Mouse (Mus musculus) thymus, postnatal 0 days (tissue): ENCODE measurements around the gene Sept1. TPM values are rescaled to one million over a fixed set of nuclear protein-coding genes. Genes with fewer than 3 reads are reported as not detected.
A peak's percentile ranks its signal among the peaks of the same experiment; 100 is the strongest.

Experiments
- DNase-seq: peaks from one replicate; pipeline ENCODE4 v3.0.0-alpha.2; 2015; ENCODE audit warnings: low spot score
- polyA plus RNA-seq: library from polyadenylated mRNA; unstranded; fragments of >200 nt; fragmentation: Nextera tagmentation; extraction: Ambion mirVana; gene quantifications from 2 replicates; pipeline ENCODE4 v1.2.1, GENCODE M21; 2015

Sept1 gene
- polyA plus RNA-seq, result 638 and 684 TPM in 2 replicates

DNA sequence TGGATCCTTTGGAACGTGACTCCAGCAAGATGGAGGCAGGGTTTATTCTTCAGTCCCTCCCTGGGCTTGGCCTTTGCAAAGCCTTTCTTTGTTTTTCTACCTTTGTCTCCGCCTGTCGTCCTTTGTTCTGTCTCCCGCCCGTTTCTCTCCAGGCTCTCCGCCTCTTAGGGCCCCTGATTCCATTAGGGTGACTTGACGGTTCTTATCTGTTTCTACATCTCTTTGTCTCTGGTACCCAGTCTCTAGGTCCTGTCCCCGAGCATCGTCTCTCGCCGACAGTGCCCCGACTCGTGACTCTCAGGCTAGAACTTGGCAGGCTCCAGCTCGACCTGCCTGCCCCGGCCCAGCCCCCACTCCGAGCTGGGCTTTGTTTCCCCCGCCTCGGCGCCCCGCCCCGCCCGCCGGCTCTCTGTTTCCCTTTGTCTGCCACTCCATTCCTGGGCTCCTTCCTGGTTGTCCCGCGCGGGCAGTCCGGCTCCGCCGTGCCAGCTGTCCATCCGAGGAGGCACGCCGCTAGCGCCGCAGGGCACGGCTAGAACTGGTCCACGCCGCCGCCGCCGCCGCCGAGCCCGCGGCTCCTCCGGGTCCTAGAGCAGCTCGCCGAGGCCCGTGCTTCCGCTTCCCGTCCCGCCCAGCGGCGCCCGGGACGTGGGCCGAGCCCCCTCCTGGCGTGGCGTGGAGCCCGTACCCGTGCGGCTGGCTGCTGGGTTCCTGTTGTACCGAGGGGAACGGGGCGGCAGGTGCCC is at the start of gene Sept1, which contains the start of gene Zfp553:
TSS of gene Sept1 (minus strand) at position 509 of the 746 bp plus-strand sequence.
TSS of gene Zfp553 (plus strand) at position 440 of the 746 bp plus-strand sequence.
- DNase-seq, result peak; percentile 87

DNA sequence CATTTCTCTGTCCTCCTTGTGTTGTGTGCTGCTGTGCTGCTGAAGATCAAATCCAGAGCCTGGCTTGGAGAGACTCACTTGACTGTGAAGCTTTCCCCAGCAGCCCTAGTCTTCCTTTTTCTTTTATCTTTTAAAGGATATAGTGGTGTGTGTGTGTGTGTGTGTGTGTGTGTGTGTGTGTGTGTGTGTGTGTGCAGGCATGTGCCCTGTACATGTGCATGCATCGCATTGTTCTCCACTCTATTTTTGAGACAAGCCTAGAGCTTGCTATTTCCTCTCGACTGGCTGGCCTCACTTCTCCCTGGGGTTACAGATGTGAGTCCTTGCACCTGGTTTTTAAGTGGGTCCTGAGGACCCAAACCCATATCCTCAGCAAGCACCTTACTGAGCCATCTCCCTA is 49.3 kb upstream of the Sept1 start:
- DNase-seq, result peak; percentile 44

GRCm38 (mm10) chr7:127281114-127281513 is 48.2 kb upstream of the Sept1 start:
- DNase-seq, result peak; percentile 60

- peak; percentile 70 for DNase-seq
These were observed 47.2 kb upstream of the Sept1 start for GRCm38 (mm10) chr7:127280092-127280491.

GRCm38 (mm10) chr7:127278311-127278710 is 45.4 kb upstream of the Sept1 start:
- peak; percentile 84 for DNase-seq

DNA sequence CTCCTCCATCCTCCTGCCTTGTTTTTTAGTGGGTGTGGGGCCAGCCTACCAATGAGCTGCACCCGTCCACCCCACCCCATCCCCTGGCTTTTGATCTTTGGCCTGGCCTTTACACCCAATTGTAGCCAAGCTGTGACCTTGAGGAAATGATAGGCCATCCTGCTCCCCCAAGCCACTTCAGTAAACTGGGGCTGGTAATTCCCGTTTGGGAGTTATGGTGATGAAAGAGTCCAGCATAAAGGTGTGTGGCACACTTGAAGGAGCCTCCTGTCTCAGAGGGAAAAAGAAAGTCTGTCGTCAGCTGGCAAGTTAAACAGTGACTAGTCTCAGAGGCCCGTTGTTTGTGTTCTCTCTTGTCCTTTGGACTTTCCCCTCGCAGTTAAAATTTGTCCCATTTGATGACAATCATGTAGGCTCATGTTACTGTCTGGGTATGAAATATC is 43.6 kb upstream of the Sept1 start:
- DNase-seq, result no peak

DNA sequence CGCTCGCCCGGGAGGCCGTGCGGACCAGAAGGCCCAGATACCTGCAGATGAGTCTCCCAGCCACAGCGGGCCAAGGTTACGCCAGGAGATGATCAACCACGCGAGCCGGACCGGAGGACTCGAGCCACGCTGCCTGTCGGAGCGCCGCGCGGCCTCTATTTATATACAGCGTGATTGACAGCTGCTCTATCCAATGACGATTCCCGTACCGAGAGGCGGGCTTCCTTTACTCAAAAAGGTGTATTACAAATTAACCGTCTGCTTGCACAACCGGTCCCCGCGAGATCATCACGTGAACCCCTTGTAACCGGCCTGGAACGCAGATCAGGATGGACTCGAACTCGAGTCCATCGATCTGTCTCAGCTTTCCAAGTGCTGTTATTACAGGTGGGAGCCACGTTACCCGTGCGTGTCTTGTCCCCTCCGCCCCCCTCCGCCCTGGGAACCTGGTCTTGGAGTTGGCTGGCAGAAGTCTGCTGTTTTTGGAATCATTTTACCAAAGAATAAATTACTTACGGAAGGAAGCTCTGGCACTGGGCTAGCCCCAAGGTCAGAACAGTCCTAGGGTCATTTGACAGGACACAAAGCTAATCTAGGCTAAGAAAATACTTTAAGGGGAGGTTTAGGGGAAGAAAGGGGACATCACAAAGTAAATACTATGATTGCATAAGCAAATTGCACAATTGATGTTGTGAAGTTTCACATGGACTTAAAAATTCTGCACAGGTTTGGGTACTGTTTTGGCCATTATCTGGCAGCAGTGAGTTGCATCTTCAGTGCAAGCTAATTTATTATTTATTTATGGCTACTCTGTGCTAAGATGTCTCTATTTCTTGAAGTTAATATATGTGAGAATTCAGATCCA is 41.2 kb upstream of the Sept1 start, which contains the start of gene Sephs2:
TSS of gene Sephs2 (minus strand) at position 131 of the 865 bp plus-strand sequence.
- peak; percentile 95 for DNase-seq

DNA sequence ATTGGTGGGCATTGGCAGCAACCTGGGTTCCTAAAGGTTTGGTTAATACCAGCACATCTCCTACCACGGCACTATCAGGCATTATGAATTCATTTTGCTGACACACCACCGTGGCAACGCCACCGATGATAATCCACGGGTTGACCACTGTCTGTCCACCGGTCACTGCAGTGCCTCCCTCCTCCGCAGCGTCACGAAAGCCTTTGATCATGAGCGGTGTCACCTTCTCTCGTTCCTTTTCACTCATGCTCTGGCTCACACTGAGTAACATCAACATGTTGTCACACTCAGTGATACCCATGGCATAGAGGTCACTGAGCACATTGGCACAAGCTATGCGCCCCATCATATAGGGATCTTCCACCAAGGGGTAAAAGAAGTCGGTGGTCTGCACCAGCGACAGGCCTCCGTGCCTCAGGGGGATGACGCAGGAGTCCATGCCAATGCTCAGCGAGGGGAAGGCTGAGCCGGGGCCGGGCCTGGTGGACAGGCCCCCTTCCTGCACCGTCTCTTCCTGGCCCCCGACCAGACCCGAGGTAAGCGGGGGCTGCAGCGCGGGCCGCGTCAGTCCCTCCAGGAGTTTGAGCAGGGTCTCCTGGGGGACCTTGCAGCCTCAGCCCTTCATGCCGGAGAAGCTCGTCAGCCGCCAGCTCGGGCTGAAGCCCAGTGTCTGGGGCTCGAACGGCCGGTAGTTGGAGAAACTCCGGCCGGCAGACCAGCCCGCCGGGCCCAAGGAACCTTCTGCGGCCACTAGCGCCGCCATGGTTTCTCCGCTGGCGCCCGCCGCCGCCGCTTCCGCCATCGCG is 40.4 kb upstream of the Sept1 start:
- DNase-seq, result no peak

DNA sequence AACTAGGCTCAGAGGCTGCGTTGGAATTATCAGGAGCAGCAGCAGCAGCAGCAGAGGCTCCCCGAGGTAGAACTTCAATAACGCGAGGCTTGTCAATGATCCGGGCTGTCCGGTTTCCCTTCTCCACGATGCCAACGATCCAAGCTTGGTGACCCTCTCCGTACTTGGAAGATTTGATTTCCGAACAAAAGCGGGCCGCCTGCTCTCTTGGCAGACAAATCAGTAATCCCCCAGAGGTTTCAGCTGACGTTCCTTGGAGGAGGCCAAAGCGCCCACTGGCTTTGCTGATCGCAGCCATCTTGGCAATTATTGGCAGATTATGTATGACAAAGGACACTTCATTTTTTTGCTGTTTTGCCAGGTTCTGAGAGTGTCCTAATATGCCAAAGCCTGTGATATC is 39.6 kb upstream of the Sept1 start:
- no peak for DNase-seq

GRCm38 (mm10) chr7:127271093-127271492 is 38.2 kb upstream of the Sept1 start:
- DNase-seq, result no peak

- no peak for DNase-seq
These were observed 37.7 kb upstream of the Sept1 start for GRCm38 (mm10) chr7:127270666-127271065.

GRCm38 (mm10) chr7:127270256-127270655 is 37.3 kb upstream of the Sept1 start:
- DNase-seq, result no peak

DNA sequence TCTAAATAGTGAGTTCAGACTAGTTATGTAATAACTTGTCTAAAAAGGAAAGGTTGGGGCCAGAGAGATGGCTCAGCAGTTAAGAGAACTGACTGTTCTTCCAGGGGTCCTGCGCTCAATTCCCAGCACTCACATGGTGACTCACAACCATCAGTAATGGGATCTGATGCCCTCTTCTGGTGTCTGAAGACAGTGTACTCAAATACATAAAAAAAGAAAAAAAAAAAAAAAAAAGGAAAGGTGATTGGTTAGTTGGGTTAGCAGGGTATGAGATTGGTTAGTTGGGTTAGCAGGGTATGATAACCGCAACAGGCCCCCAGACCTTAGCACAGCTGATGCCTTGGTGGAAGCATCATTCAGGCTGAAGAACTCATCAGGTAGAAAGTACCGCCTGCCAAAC is 30.6 kb upstream of the Sept1 start:
- no peak for DNase-seq

DNA sequence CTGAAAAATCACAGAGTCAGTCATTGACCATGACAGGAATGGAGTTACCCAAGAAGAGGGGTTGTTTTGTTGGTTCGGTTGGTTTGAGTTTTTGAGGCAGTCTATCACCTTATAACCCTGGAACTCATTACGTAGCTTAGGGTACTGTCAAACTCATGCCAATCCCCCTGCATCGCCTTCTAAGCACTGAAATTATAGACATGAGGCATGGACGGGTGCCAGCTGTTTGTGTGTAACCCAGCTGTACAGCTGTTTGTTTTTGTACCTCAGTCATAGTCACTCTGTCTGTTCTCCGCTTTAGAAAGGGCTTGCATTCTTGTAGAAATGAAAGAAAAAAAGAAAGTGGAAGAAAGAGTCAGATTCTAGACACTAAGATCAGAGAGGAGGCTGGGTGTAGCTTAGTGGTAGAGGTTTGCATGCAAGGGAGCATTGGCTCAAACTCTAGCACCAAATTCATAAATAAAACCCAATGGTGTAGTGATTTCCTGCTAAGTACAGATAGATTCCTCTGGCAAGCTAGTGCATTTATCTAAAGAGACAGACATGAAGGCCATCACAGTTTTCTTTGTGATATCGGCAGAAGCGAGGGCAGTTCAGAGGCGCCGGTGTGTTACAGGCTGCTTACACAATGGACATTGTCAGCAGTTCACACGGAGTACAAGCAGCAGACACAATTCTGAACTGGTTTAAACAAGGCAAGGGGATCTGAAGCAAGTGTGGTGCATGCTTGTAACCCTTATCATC is 29.5 kb upstream of the Sept1 start:
- no peak for DNase-seq

- peak; percentile 98 for DNase-seq
These were observed 27.6 kb upstream of the Sept1 start, which contains the start of gene Dctpp1 for GRCm38 (mm10) chr7:127260309-127261111. Dctpp1 (minus strand) TSS chr7:127260709.

DNA sequence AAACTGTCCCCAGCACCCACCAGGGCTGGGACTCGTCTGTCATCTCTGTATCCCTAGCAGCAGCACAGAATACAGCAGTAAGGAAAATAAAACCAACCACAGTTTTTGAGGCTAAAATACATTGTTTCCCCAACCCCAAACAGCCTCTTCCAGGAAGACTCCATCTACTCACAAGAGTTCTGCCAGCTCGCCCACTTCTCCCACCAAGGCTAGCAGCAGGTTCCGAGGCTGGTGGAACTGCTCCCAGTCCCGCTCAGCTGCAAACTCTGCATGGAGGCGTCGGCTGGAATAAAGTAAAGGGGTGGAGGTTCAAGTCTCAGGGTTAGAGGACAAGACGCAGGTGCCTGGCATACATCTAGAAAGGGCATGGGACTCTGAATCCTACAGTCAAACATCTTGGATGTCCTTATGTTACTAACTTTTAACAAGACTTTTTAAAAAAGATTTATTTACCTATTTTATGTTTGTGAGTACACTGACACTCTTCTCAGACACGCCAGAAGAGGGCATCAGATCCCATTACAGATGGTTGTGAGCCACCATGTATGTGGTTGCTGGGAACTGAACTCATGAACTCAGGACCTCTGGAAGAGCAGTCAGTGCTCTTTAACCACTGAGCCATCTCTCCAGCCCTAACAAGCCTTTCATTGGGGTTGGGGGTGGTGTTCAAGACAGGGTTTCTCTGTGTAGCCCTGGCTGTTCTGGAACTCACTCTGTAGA is 26.4 kb upstream of the Sept1 start:
- DNase-seq, result no peak

DNA sequence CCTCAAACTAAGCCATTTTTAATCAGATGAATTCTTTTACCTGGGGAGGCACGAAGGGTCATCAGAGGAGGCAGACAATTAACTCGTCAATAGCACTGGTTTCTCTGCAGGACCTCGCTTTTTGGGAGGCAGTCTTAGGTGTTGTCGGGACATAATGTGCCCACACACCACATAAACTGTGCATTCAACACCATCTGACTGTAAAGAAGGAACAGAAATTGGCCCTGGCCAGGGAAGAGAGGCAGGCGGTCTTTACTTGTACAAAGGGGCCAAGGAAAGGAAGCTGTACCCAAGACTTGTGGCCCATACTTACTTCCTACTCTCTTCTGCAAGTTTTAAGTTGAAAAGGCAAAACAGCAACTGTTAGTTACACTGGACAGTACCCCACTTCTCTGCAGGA is 23.6 kb upstream of the Sept1 start:
- no peak for DNase-seq

GRCm38 (mm10) chr7:127255965-127256364 is 23.0 kb upstream of the Sept1 start:
- DNase-seq, result no peak

DNA sequence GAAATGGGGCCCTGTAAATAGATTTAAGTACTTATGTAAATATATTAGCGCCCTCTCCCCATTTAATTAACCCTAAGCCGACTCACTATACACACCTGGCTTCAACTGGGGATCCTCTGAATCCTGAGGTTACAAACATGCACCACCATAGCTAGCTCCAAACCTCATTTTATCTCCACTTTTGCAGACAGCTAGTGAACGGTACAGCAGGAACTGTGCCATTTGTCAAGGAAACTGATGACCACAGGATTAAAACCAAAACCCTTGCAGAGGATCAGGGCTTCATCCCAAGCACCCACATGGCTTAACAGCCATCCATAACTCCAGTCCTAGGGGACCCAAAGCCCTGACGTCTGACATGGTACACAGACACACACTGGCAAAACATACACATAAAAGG is 22.1 kb upstream of the Sept1 start:
- no peak for DNase-seq
